Mouse (Mus musculus): ENCODE data around the gene Ube2l3. TPM values are rescaled to one million over a fixed set of nuclear protein-coding genes. Genes with fewer than 3 reads are reported as not detected.

The Ube2l3 gene
- polyA plus RNA-seq, 1 experiment from 2014 or later, result 377 TPM

DNA sequence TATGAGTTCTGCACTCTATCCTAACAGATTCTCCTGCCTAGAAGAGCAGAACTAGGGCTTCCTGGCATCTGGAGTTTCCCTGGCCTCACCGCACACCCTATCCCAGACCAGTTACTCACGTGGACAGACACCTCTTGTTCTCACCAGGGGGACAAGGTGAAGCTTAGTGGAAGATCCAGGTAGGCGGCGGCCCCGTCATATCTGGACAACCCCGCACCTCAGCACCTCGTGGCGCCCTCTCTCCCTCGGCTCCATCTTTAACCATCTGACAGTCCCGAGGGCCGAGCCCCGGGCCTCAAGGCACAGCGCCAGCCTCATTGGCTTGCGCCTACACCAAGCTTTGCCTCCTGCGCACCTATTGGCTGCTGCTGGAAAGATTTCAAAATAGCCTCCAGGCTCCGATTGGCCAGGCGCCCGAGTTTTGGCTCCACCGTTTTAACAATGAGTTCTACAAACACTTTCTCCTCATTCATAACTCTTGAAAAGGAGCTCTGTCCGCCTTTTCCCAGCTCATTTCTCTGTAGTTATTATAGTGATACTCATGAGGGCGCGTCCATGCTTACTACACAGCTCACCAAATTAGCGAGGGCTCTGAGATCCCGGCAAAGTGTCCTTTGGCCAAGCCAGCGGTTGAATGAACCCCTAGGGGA, 77.5 kb downstream of the Ube2l3 start, which contains the start of gene 2610318N02Rik:
2610318N02Rik (minus strand) TSS at position 297 of the 650 bp plus-strand sequence.
- peak; percentile 98 for ATAC-seq (replicated peaks; ENCODE audit: low FRiP score)

DNA sequence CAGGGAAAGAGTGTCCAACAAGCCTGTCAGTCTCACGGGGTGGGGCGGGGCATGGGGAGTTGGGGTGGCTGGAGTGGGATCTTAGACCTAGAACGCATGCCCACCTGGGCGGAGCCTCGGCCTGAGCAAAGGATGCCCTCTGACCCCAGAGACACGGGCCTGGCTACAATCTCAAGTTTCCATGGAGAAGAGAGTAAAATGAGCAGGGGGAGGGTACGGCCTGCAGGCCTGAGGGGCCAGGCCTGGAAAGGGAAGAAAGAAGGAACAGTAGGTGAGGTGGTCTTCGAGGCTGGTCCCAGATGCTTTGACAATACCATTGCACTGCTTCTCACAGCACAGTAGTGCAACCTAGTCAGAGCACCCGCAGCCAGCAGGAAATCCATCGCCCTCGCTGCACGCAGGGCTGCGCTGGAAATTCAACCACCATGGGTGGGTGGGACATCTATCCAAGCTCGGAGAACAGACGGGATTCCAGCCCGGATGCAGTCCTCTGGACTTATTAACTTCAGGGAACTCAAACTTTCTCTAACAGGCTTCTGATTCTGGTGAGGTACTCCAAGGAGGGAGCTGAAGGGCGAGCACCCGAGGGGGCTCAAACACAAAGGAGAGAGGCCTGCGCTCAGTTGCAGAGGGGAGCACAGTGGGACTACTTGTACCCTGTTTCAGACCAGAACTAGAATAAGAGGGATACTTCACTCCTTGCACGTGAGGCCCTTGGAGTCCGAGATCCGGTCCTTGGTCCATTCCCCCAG, 78.2 kb downstream of the Ube2l3 start:
- Histone ChIP-seq H3K27ac (ENCODE audit: low read depth, low read length) (peak overlapping the region; percentile 65), H3K27me3 (replicated peaks; ENCODE audit: control insufficient read depth, insufficient read depth, low read length) (no peaks in the 10 kb centered on the region), H3K4me3 (ENCODE audit: low read depth, low read length) (peak overlapping the region; percentile 69), H3K4me2 (peak overlapping the region; percentile 86), H3K36me3 (ENCODE audit: control insufficient read depth, insufficient read depth, low read length) (peaks cover 20% of the 10 kb centered on the region), H3K9ac (ENCODE audit: low read depth, low read length) (peak overlapping the region; percentile 80), H3K4me1 (replicated peaks; ENCODE audit: control insufficient read depth, insufficient read depth, low read length) (peaks cover 13% of the 10 kb centered on the region), H3K9me3 (ENCODE audit: control insufficient read depth, low read length) (no peaks in the 10 kb centered on the region)
- WGBS, result 6% methylated on average over 22 of the region's 22 CpGs
- peak; percentile 64 for DNase-seq (ENCODE audit: low spot score)
- ATAC-seq (replicated peaks; ENCODE audit: low FRiP score), result peak; percentile 28

More for the DNA sequence above, 77.5 kb downstream of the Ube2l3 start, which contains the start of gene 2610318N02Rik:
- Histone ChIP-seq H3K4me3 (ENCODE audit: low read depth, low read length) (peak within 1 kb of the TSS; percentile 69), H3K9ac (ENCODE audit: low read depth, low read length) (peak within 1 kb of the TSS; percentile 80), H3K27ac (ENCODE audit: low read depth, low read length) (peak within 1 kb of the TSS; percentile 65), H3K4me1 (replicated peaks; ENCODE audit: control insufficient read depth, insufficient read depth, low read length) (peaks cover 13% of the 10 kb centered on the region), H3K4me2 (peak within 1 kb of the TSS; percentile 86), H3K27me3 (replicated peaks; ENCODE audit: control insufficient read depth, insufficient read depth, low read length) (no peaks in the 10 kb centered on the region), H3K9me3 (ENCODE audit: control insufficient read depth, low read length) (no peaks in the 10 kb centered on the region), H3K36me3 (ENCODE audit: control insufficient read depth, insufficient read depth, low read length) (peaks cover 20% of the 10 kb centered on the region)
- peak; percentile 84 for DNase-seq (ENCODE audit: low spot score)
- WGBS, result under 1% methylated on average over 25 of the region's 25 CpGs

DNA sequence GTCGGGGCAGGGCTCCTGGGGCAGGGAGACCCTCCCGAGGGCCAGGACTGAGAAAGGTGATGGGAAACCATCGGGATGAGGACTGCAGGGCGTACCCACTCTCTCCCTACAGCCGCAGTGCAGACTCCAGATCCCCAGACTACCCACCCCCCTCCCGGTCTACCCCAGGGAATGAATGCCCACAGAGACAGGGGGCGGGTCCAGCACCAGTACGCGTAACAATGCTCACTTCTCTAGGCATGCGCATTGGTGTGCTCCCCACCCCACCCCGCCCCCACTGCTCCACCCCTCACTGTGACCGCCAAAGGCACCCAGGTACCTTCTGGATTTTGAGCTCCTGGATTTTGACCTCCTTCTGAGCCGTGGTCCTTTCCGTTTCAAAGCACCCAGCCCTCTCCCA, 80.9 kb downstream of the Ube2l3 start:
- no peak for DNase-seq (ENCODE audit: low spot score)
- Histone ChIP-seq H3K4me3 (ENCODE audit: low read depth, low read length) (no peak overlapping the region), H3K4me2 (no peak overlapping the region), H3K27ac (ENCODE audit: low read depth, low read length) (no peak overlapping the region), H3K9me3 (ENCODE audit: control insufficient read depth, low read length) (no peaks in the 10 kb centered on the region), H3K9ac (ENCODE audit: low read depth, low read length) (no peak overlapping the region), H3K27me3 (replicated peaks; ENCODE audit: control insufficient read depth, insufficient read depth, low read length) (no peaks in the 10 kb centered on the region), H3K36me3 (ENCODE audit: control insufficient read depth, insufficient read depth, low read length) (peaks cover 22% of the 10 kb centered on the region), H3K4me1 (replicated peaks; ENCODE audit: control insufficient read depth, insufficient read depth, low read length) (peaks cover 13% of the 10 kb centered on the region)
- 75% methylated on average over 14 of the region's 14 CpGs for WGBS
- ATAC-seq (replicated peaks; ENCODE audit: low FRiP score), result no peak

DNA sequence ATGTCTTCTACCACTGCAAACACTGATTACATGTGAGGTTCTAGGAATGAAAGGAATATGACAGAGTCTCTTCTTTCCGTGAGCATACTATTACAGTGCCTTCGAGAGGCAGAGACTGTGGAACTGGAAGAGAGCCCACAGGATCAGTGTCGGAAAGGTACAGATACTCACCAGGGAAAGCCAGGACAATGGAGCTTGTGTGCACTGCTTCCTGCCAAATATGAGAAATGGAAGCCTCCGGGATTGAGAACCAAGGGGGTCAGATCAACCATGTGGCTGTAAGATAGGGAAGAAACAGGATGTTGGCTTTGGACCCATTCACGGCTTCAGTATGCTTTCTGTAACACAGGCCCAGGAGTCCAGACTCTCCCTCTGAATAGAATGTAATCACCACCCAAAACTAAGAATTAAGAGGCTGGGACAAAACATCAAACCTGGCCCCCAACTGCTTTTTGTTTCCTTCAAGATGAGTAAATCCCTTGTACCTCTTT, 85.1 kb downstream of the Ube2l3 start:
- Histone ChIP-seq H3K36me3 (ENCODE audit: control insufficient read depth, insufficient read depth, low read length) (peaks cover 26% of the 10 kb centered on the region), H3K27me3 (replicated peaks; ENCODE audit: control insufficient read depth, insufficient read depth, low read length) (no peaks in the 10 kb centered on the region), H3K9ac (ENCODE audit: low read depth, low read length) (no peak overlapping the region), H3K4me3 (ENCODE audit: low read depth, low read length) (no peak overlapping the region), H3K27ac (ENCODE audit: low read depth, low read length) (no peak overlapping the region), H3K9me3 (ENCODE audit: control insufficient read depth, low read length) (no peaks in the 10 kb centered on the region), H3K4me1 (replicated peaks; ENCODE audit: control insufficient read depth, insufficient read depth, low read length) (0 out of 2 replicates have a peak, but pooled peaks cover 2% of the 10 kb centered on the region), H3K4me2 (no peak overlapping the region)
- ATAC-seq (replicated peaks; ENCODE audit: low FRiP score), result no peak
- WGBS, result 78% methylated on average over 5 of the region's 5 CpGs
- DNase-seq (ENCODE audit: low spot score), result no peak

DNA sequence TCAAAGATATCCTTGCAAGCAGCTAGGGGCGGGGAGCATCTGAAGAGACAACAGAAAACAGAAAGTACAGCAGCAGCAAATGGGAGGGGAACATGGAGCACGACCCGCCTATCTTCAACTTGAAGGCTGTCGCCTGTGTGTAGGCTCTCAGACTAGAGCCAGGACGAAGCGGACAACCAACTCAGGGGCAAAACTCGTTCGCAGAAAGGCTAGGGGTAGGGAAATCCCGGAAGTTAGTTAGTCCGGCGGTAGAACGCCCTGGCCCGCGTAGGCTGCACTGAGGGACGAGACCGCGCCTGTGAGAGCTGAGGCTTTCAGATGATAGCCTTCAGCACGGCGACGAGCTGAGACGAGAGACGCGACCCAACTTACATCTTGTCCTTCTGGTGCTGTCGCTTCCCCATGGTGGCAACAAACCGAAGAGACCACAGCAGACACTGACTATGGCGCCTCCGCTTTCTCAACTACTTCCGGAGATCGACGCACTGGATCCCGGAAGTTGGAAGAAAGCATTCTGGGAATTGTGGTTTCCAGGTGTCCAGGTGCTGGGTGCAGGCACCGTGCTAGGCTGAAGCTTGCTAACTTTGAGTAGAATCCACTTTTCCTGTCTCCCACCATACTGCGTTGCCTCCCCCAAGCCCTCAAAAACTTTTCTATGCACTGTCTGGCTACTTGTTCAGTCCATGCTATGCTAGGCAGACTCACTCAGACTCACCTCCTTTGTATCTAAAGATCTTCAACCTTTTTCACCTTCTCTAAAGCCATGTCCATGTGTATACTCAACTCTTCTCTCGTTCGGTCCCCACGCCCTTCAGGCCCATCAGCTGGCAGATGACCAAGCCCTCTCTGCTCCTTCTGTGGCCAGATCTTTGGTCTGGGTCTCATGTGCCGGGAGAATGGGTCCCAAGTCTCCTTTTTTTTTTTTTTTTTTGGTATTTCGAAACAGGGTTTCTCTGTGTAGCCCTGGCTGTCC, 91.4 kb downstream of the Ube2l3 start, which contains the start of gene Ppil2:
Ppil2 (minus strand) TSS at position 487 of the 973 bp plus-strand sequence.
- 7% methylated on average over 38 of the region's 38 CpGs for WGBS
- no peaks in the 10 kb centered on the region for H3K27me3 ChIP-seq (replicated peaks; ENCODE audit: control insufficient read depth, insufficient read depth, low read length)
- peaks cover 16% of the 10 kb centered on the region for H3K36me3 ChIP-seq (ENCODE audit: control insufficient read depth, insufficient read depth, low read length)
- peak within 1 kb of the TSS; percentile 55 for H3K9ac ChIP-seq (ENCODE audit: low read depth, low read length)
- H3K4me1 ChIP-seq (replicated peaks; ENCODE audit: control insufficient read depth, insufficient read depth, low read length), result peaks cover 9% of the 10 kb centered on the region
- H3K4me2 ChIP-seq, result peak within 1 kb of the TSS; percentile 73
- H3K27ac ChIP-seq (ENCODE audit: low read depth, low read length), result peak within 1 kb of the TSS; percentile 28; the same call in 1 of the 2 replicates
- no peaks in the 10 kb centered on the region for H3K9me3 ChIP-seq (ENCODE audit: control insufficient read depth, low read length)
- ATAC-seq (replicated peaks; ENCODE audit: low FRiP score), result peak; percentile 88
- H3K4me3 ChIP-seq (ENCODE audit: low read depth, low read length), result peak within 1 kb of the TSS; percentile 65
- peak; percentile 76 for DNase-seq (ENCODE audit: low spot score)

- Histone ChIP-seq H3K27ac (ENCODE audit: low read depth, low read length) (no peak overlapping the region), H3K4me2 (no peak overlapping the region), H3K4me1 (replicated peaks; ENCODE audit: control insufficient read depth, insufficient read depth, low read length) (peaks cover 1% of the 10 kb centered on the region; the same call in 1 of the 2 replicates), H3K9me3 (ENCODE audit: control insufficient read depth, low read length) (no peaks in the 10 kb centered on the region), H3K36me3 (ENCODE audit: control insufficient read depth, insufficient read depth, low read length) (peaks cover 33% of the 10 kb centered on the region), H3K27me3 (replicated peaks; ENCODE audit: control insufficient read depth, insufficient read depth, low read length) (no peaks in the 10 kb centered on the region), H3K4me3 (ENCODE audit: low read depth, low read length) (no peak overlapping the region), H3K9ac (ENCODE audit: low read depth, low read length) (no peak overlapping the region)
- ATAC-seq (replicated peaks; ENCODE audit: low FRiP score) (no peak), DNase-seq (ENCODE audit: low spot score) (no peak)
- 88% methylated on average over 4 of the region's 4 CpGs for WGBS
Measured at GRCm38 (mm10) chr16:17104600-17104999, 97.8 kb downstream of the Ube2l3 start.

DNA sequence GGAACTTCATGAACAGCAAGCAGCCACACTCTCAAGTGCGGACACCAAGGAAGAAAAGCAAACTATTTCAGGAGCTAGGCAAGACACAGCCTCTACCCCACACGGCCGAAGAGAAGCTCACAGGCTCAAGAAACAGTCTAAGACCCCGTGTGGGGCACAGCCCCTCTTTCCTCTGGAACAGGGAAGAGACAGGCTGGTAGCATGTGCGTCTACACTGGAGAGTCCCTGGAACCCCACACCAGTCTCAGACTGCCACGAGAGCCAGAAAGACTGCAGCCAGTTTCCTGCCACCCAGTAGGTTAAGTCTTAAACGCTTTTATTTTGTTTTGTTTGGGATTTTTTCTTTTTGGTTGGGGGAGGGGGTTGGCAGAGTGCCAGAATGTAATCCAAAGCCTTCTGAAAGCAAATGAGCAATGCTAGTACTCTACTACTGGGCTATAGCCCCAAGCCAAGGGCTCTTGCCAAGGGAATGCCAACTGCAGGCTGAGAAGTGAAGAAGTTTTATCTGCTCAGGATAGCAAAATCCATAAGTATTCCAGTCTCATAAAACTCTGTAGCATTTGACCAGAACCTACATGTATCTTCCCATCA, 99.7 kb downstream of the Ube2l3 start:
- ATAC-seq (replicated peaks; ENCODE audit: low FRiP score) (no peak), DNase-seq (ENCODE audit: low spot score) (no peak)
- H3K27ac ChIP-seq (ENCODE audit: low read depth, low read length), result no peak overlapping the region
- no peak overlapping the region for H3K4me3 ChIP-seq (ENCODE audit: low read depth, low read length)
- no peaks in the 10 kb centered on the region for H3K4me1 ChIP-seq (replicated peaks; ENCODE audit: control insufficient read depth, insufficient read depth, low read length)
- H3K9ac ChIP-seq (ENCODE audit: low read depth, low read length), result no peak overlapping the region
- H3K27me3 ChIP-seq (replicated peaks; ENCODE audit: control insufficient read depth, insufficient read depth, low read length), result no peaks in the 10 kb centered on the region
- H3K36me3 ChIP-seq (ENCODE audit: control insufficient read depth, insufficient read depth, low read length), result peaks cover 38% of the 10 kb centered on the region
- H3K9me3 ChIP-seq (ENCODE audit: control insufficient read depth, low read length), result no peaks in the 10 kb centered on the region
- WGBS, result 82% methylated on average over 7 of the region's 7 CpGs
- no peak overlapping the region for H3K4me2 ChIP-seq

Measured in liver, embryonic 11.5 days (tissue).